Mouse (Mus musculus) monocyte, adult 2 months (primary cell): Measurements from ENCODE around the gene Psenen.
A peak's percentile ranks its signal among the peaks of the same experiment; 100 is the strongest.

Source experiments
- DNase-seq, 2 experiments: peaks; one replicate each; pipeline ENCODE4 v3.0.0; 2022; ENCODE audit warnings: low spot score in 2 of 2, low read depth in 1 of 2

Psenen gene

GRCm38 (mm10) chr7:30589435-30590301 lies 26.2 kb upstream of the Psenen start:
- DNase-seq, result peak in 1 of 2 experiments; percentile 55

GRCm38 (mm10) chr7:30588676-30589434 lies 25.4 kb upstream of the Psenen start, which contains the start of gene Kmt2b:
Gene Kmt2b, minus strand, starts transcription at chr7:30588726.
- DNase-seq, result peak; percentile 79 to 85

- DNase-seq, result peak in 1 of 2 experiments; percentile 34
Measured at GRCm38 (mm10) chr7:30587842-30588667, 24.6 kb upstream of the Psenen start.

GRCm38 (mm10) chr7:30586455-30587020 lies 23.1 kb upstream of the Psenen start:
- DNase-seq, result no peak

- no peak for DNase-seq
Measured at GRCm38 (mm10) chr7:30585170-30585569, 21.7 kb upstream of the Psenen start.

GRCm38 (mm10) chr7:30584339-30584738 lies 20.9 kb upstream of the Psenen start:
- DNase-seq, result no peak

GRCm38 (mm10) chr7:30581547-30581946 lies 18.1 kb upstream of the Psenen start:
- DNase-seq, result no peak

- no peak for DNase-seq
Measured at GRCm38 (mm10) chr7:30579950-30580349, 16.5 kb upstream of the Psenen start.

- no peak for DNase-seq
Measured at GRCm38 (mm10) chr7:30572969-30573368, 9.5 kb upstream of the Psenen start.

- DNase-seq, result no peak
Measured at GRCm38 (mm10) chr7:30572389-30572788, 9.0 kb upstream of the Psenen start.

- DNase-seq, result no peak
Measured at GRCm38 (mm10) chr7:30567555-30567954, 4.1 kb upstream of the Psenen start.

- DNase-seq, result no peak
Measured at GRCm38 (mm10) chr7:30566033-30566432, 2.6 kb upstream of the Psenen start.

GRCm38 (mm10) chr7:30564970-30565571 lies 1.6 kb upstream of the Psenen start, which contains the start of gene Igflr1:
Gene Igflr1, plus strand, starts transcription at chr7:30565427.
- DNase-seq, result no peak

GRCm38 (mm10) chr7:30563906-30564280 lies 466 bp upstream of the Psenen start:
- DNase-seq, result no peak

GRCm38 (mm10) chr7:30562526-30563116 lies 806 bp downstream of the Psenen start:
- no peak for DNase-seq

GRCm38 (mm10) chr7:30560296-30560695 lies 3.1 kb downstream of the Psenen start:
- DNase-seq, result no peak

GRCm38 (mm10) chr7:30559443-30559954 lies 3.9 kb downstream of the Psenen start, which contains the start of gene Lin37:
Gene Lin37, minus strand, starts transcription at chr7:30559838.
- DNase-seq, result peak; percentile 77 to 81

- DNase-seq, result no peak
Measured at GRCm38 (mm10) chr7:30558656-30559442, 4.6 kb downstream of the Psenen start.
